Mouse (Mus musculus) C2C12 (cell line): ENCODE results near the gene Gm5460. TPM values are rescaled to one million over a fixed set of nuclear protein-coding genes. Genes with fewer than 3 reads are reported as not detected.

Experiments
- H3K27me3 ChIP-seq: one replicate; pipeline ENCODE4 v1.6.1; 2011; ENCODE audit not compliant: control insufficient read depth, insufficient read depth, insufficient read length
- H3K36me3 ChIP-seq: one replicate; pipeline ENCODE4 v1.6.1; 2011; ENCODE audit not compliant: control insufficient read depth, insufficient read depth
- H3K4me3 ChIP-seq: one replicate; pipeline ENCODE4 v1.5.1; 2011; ENCODE audit warnings: mild to moderate bottlenecking, control low read depth; ENCODE audit not compliant: poor library complexity, insufficient read depth, severe bottlenecking
- H3K79me2 ChIP-seq: one replicate; pipeline ENCODE4 v1.6.1; 2011; ENCODE audit not compliant: control insufficient read depth, insufficient read depth
- H3K79me3 ChIP-seq: one replicate; pipeline ENCODE4 v1.6.1; 2011; ENCODE audit warnings: low read depth, control low read depth
- H3ac ChIP-seq: one replicate; pipeline ENCODE3; 2011; ENCODE audit warnings: low read depth; ENCODE audit not compliant: control insufficient read depth, insufficient read length
- CEBPB ChIP-seq: IDR thresholded peaks from one replicate; pipeline ENCODE4 v1.6.1; 2011; ENCODE audit warnings: low read depth, mild to moderate bottlenecking, control low read depth, moderate library complexity
- CTCF ChIP-seq: IDR thresholded peaks from one replicate; pipeline ENCODE4 v1.5.1; 2011; ENCODE audit not compliant: control insufficient read depth, insufficient read depth, insufficient read length
- FOSL1 ChIP-seq: IDR thresholded peaks from one replicate; pipeline ENCODE4 v1.8.0; 2011; ENCODE audit warnings: mild to moderate bottlenecking, low read length; ENCODE audit not compliant: poor library complexity, insufficient read depth, severe bottlenecking
- MAX ChIP-seq: IDR thresholded peaks from one replicate; pipeline ENCODE4 v1.6.1; 2011; ENCODE audit warnings: mild to moderate bottlenecking, control low read depth
- MYOD1 ChIP-seq: IDR thresholded peaks from one replicate; pipeline ENCODE4 v1.6.1; 2011; ENCODE audit warnings: low read depth; ENCODE audit not compliant: control insufficient read depth, insufficient read length
- MYOG ChIP-seq: IDR thresholded peaks from one replicate; pipeline ENCODE4 v1.6.1; 2011; ENCODE audit not compliant: control insufficient read depth, insufficient read length; ENCODE audit errors: extremely low read depth
- USF1 ChIP-seq: IDR thresholded peaks from one replicate; pipeline ENCODE4 v1.6.1; 2011; ENCODE audit warnings: low read depth, mild to moderate bottlenecking, control low read depth, moderate library complexity
- polyA plus RNA-seq: library from polyadenylated mRNA; unstranded; fragments of >200 nt; fragmentation: generic; extraction: Trizol; gene quantifications from one replicate; pipeline ENCODE4 v1.2.1, GENCODE M21; 2012; ENCODE audit warnings: missing spikeins

The Gm5460 gene
- polyA plus RNA-seq, 1 experiment: not detected

GRCm38 (mm10) chr14:33991971-33992370, 24.6 kb upstream of the Gm5460 start:
- peaks cover 21% of the 10 kb centered on the region for H3K27me3 ChIP-seq
- no peak overlapping the region for H3K4me3 ChIP-seq
- no peaks in the 10 kb centered on the region for H3K79me2 ChIP-seq
- H3K79me3 ChIP-seq: no peaks in the 10 kb centered on the region
- TF ChIP-seq USF1: no peak
- no peak for TF ChIP-seq MYOG
- TF ChIP-seq MAX: no peak
- no peak for TF ChIP-seq FOSL1
- no peak for TF ChIP-seq MYOD1
- no peak for TF ChIP-seq CTCF
- TF ChIP-seq CEBPB: no peak
- no peak overlapping the region for H3ac ChIP-seq
- no peaks in the 10 kb centered on the region for H3K36me3 ChIP-seq

- TF ChIP-seq MAX: no peak
- TF ChIP-seq FOSL1: no peak
- TF ChIP-seq USF1: no peak
- no peak for TF ChIP-seq CTCF
- no peak for TF ChIP-seq CEBPB
- no peak for TF ChIP-seq MYOD1
- no peak for TF ChIP-seq MYOG
These were observed 23.5 kb upstream of the Gm5460 start for GRCm38 (mm10) chr14:33993051-33993450.

GRCm38 (mm10) chr14:33993521-33994289, 22.9 kb upstream of the Gm5460 start:
- no peak for TF ChIP-seq CEBPB
- no peak for TF ChIP-seq CTCF
- no peak for TF ChIP-seq MYOD1
- TF ChIP-seq MAX: no peak
- no peak for TF ChIP-seq USF1
- TF ChIP-seq MYOG: no peak
- TF ChIP-seq FOSL1: no peak
- Histone ChIP-seq H3K27me3 (peaks cover 19% of the 10 kb centered on the region), H3ac (no peak overlapping the region), H3K79me3 (no peaks in the 10 kb centered on the region), H3K36me3 (no peaks in the 10 kb centered on the region), H3K79me2 (no peaks in the 10 kb centered on the region), H3K4me3 (no peak overlapping the region)

More at GRCm38 (mm10) chr14:33993051-33993450, 23.5 kb upstream of the Gm5460 start:
- Histone ChIP-seq H3K79me2 (no peaks in the 10 kb centered on the region), H3K36me3 (no peaks in the 10 kb centered on the region), H3ac (no peak overlapping the region), H3K79me3 (no peaks in the 10 kb centered on the region), H3K27me3 (peaks cover 21% of the 10 kb centered on the region), H3K4me3 (no peak overlapping the region)

GRCm38 (mm10) chr14:33997427-33997826, 19.1 kb upstream of the Gm5460 start:
- H3K27me3 ChIP-seq: no peaks in the 10 kb centered on the region
- H3K4me3 ChIP-seq: no peak overlapping the region
- no peaks in the 10 kb centered on the region for H3K36me3 ChIP-seq
- H3ac ChIP-seq: no peak overlapping the region
- no peaks in the 10 kb centered on the region for H3K79me2 ChIP-seq
- TF ChIP-seq USF1 (no peak), CEBPB (no peak), MYOD1 (no peak), MAX (no peak), FOSL1 (no peak), CTCF (no peak), MYOG (no peak)
- no peaks in the 10 kb centered on the region for H3K79me3 ChIP-seq

GRCm38 (mm10) chr14:34000076-34000475, 16.5 kb upstream of the Gm5460 start:
- no peaks in the 10 kb centered on the region for H3K27me3 ChIP-seq
- H3K79me3 ChIP-seq: no peaks in the 10 kb centered on the region
- no peak overlapping the region for H3K4me3 ChIP-seq
- H3K79me2 ChIP-seq: no peaks in the 10 kb centered on the region
- H3ac ChIP-seq: no peak overlapping the region
- no peaks in the 10 kb centered on the region for H3K36me3 ChIP-seq
- TF ChIP-seq MYOG (no peak), USF1 (no peak), MAX (no peak), CTCF (no peak), FOSL1 (no peak), CEBPB (no peak), MYOD1 (no peak)
